Comparison of ENCODE assay signal across 10 mouse cellular contexts in the genomic region with DNA sequence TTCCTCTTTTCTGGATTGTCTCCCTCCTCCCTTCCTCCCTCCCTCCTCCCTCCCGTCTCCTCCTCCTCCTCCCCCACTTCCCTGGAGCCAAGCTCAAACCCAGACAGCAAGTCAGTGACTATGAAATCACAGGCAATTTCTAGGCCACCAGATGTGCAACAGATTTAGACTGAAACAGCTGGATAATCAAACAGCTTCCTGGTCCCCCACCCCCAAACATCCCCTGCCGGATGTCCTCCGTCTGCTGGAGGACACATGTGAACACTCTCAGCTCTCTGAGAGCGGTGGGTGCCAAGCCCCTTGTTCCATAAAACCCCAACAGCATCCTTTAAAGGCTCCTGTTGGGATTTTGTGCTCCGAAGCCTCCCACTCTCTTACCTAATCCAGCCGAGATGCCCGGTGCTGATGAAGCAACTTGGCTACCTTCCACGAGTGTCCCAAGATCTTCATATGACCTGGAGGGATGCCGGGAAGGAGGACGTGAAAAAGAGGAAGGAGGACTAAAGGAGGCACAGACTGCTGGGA. TPM values are rescaled to one million over a fixed set of nuclear protein-coding genes. Genes with fewer than 3 reads are reported as not detected.
DNase-seq lines count a peak whose midpoint lies in the region; ATAC-seq and TF ChIP-seq lines count a peak whose summit lies in the region.
"Had no signal": no experiment of that assay in that cellular context is flagged by ENCODE, and none has a peak within 500 bp of the region (broad histone marks: within the 10 kb centered on the region; RNA-seq: fewer than 3 reads in every experiment).

No protein-coding gene starts in this region.

- no peak overlapping the region for H3K4me3 ChIP-seq in intestine, embryonic 16.5 days (ENCODE audit: low read length)
- H3K4me3 ChIP-seq in lung, embryonic 15.5 days: no peak overlapping the region
- H3K4me3 ChIP-seq in stomach, postnatal 0 days (ENCODE audit: low read depth, low read length): no peak overlapping the region
- H3K4me3 ChIP-seq: midbrain, embryonic 12.5 days had no signal

- 40% methylated on average over 10 of the region's 10 CpGs for WGBS in intestine, embryonic 16.5 days
- 21% methylated on average over 10 of the region's 10 CpGs for WGBS in lung, embryonic 15.5 days
- 40% methylated on average over 10 of the region's 10 CpGs for WGBS in stomach, postnatal 0 days

- H3K27me3 ChIP-seq in intestine, embryonic 16.5 days (replicated peaks; ENCODE audit: control insufficient read depth, insufficient read depth, low read length): no peaks in the 10 kb centered on the region
- no peaks in the 10 kb centered on the region for H3K27me3 ChIP-seq in lung, embryonic 15.5 days
- no peaks in the 10 kb centered on the region for H3K27me3 ChIP-seq in stomach, postnatal 0 days (ENCODE audit: control insufficient read depth, insufficient read depth, low read length)
- H3K27me3 ChIP-seq: midbrain, embryonic 12.5 days had no signal

- H3K4me1 ChIP-seq in intestine, embryonic 16.5 days (ENCODE audit: control insufficient read depth, insufficient read depth, low read length): peaks cover 5% of the 10 kb centered on the region; the same call in 1 of the 2 replicates
- H3K4me1 ChIP-seq in lung, embryonic 15.5 days: peaks cover 35% of the 10 kb centered on the region
- H3K4me1 ChIP-seq in stomach, postnatal 0 days (replicated peaks; ENCODE audit: control insufficient read depth, insufficient read depth): no peaks in the 10 kb centered on the region
- H3K4me1 ChIP-seq: midbrain, embryonic 12.5 days had no signal

- TF ChIP-seq EP300 in stomach, postnatal 0 days (optimal IDR thresholded peaks at IDR 0.05): no peak

- ATAC-seq in intestine, embryonic 16.5 days: peak; percentile 62
- peak; percentile 60; the same call in 1 of the 2 replicates for ATAC-seq in lung, embryonic 15.5 days (ENCODE audit: borderline replicate concordance, extremely low read depth, low FRiP score, low TSS enrichment)
- ATAC-seq in stomach, postnatal 0 days (ENCODE audit: low FRiP score, low TSS enrichment): peak; percentile 70; the same call in 1 of the 2 replicates

- H3K4me2 ChIP-seq in intestine, embryonic 16.5 days (ENCODE audit: low read depth, low read length): no peak overlapping the region
- H3K4me2 ChIP-seq in lung, embryonic 15.5 days: peak overlapping the region; percentile 53
- H3K4me2 ChIP-seq in stomach, postnatal 0 days (replicated peaks; ENCODE audit: low read depth): peak overlapping the region; percentile 43
- H3K4me2 ChIP-seq: midbrain, embryonic 12.5 days had no signal

- H3K27ac ChIP-seq in intestine, embryonic 16.5 days (ENCODE audit: low read length): peak overlapping the region; percentile 85
- H3K27ac ChIP-seq in lung, embryonic 15.5 days: peak overlapping the region; percentile 96
- peak overlapping the region; percentile 90 for H3K27ac ChIP-seq in stomach, postnatal 0 days (replicated peaks)
- H3K27ac ChIP-seq: midbrain, embryonic 12.5 days had no signal

- DNase-seq in embryo, embryonic 10 days (ENCODE audit: low spot score): peak; percentile 29
- DNase-seq in embryo, embryonic 9.5 days (ENCODE audit: extremely low spot score): no peak
- DNase-seq in T-cell, adult 2 months (ENCODE audit: low spot score): peak; percentile 46
- DNase-seq in heart, adult 18-20 months: peak; percentile 86 to 88
- no peak for DNase-seq in stomach, postnatal 0 days (ENCODE audit: low spot score)
- no peak for DNase-seq in layer of hippocampus, postnatal 14 days (ENCODE audit: low spot score in 2 of 2)

- no peak overlapping the region for H3K9ac ChIP-seq in intestine, embryonic 16.5 days (ENCODE audit: low read depth, low read length)
- H3K9ac ChIP-seq in lung, embryonic 15.5 days: no peak overlapping the region
- H3K9ac ChIP-seq in stomach, postnatal 0 days (ENCODE audit: low read length): no peak overlapping the region
- H3K9ac ChIP-seq: midbrain, embryonic 12.5 days had no signal

- no peak for TF ChIP-seq CTCF in stomach, postnatal 0 days (IDR thresholded peaks at IDR 0.05; ENCODE audit: low read depth)

- H3K9me3 ChIP-seq in intestine, embryonic 16.5 days (ENCODE audit: control insufficient read depth, low read length): no peaks in the 10 kb centered on the region
- H3K9me3 ChIP-seq in lung, embryonic 15.5 days: no peaks in the 10 kb centered on the region
- H3K9me3 ChIP-seq in stomach, postnatal 0 days (ENCODE audit: control insufficient read depth, low read length): no peaks in the 10 kb centered on the region
- H3K9me3 ChIP-seq: G1E; midbrain, embryonic 12.5 days had no signal

- no peaks in the 10 kb centered on the region for H3K36me3 ChIP-seq in intestine, embryonic 16.5 days (ENCODE audit: control insufficient read depth, insufficient read depth, low read length)
- no peaks in the 10 kb centered on the region for H3K36me3 ChIP-seq in lung, embryonic 15.5 days
- no peaks in the 10 kb centered on the region for H3K36me3 ChIP-seq in stomach, postnatal 0 days (ENCODE audit: control insufficient read depth, insufficient read depth, low read length)
- H3K36me3 ChIP-seq: G1E; midbrain, embryonic 12.5 days had no signal

RNA-seq across cellular contexts. Expression of gene Ccdc63, which starts 5.5 kb away (rescaled TPM):
- total RNA-seq in heart, adult 18-20 months (2021): not detected
- not detected in 2 replicates for polyA plus RNA-seq in intestine, embryonic 16.5 days (2015; fragmentation: Nextera tagmentation; extraction: Ambion mirVana)
- not detected in 2 replicates for polyA plus RNA-seq in lung, embryonic 15.5 days (2015; fragmentation: Nextera tagmentation; extraction: Ambion mirVana)
- 0.07 TPM in 2 replicates for polyA plus RNA-seq in stomach, postnatal 0 days (2015; fragmentation: Nextera tagmentation; extraction: Ambion mirVana)
- 1 to 10 TPM in 1 of 2 experiments, under 1 TPM in 1; 0.74 to 2.2 TPM for total RNA-seq in layer of hippocampus, postnatal 14 days (2021)
- polyA plus RNA-seq: G1E; midbrain, embryonic 12.5 days had no signal

RNA-seq across cellular contexts. Expression of gene Ppp1cc, which starts 12.0 kb away (rescaled TPM):
- 100 to 1,000 TPM; 105 to 113 TPM for total RNA-seq in heart, adult 18-20 months (2021)
- polyA plus RNA-seq in intestine, embryonic 16.5 days (2015; fragmentation: Nextera tagmentation; extraction: Ambion mirVana): 213 and 215 TPM in 2 replicates
- 263 and 264 TPM in 2 replicates for polyA plus RNA-seq in lung, embryonic 15.5 days (2015; fragmentation: Nextera tagmentation; extraction: Ambion mirVana)
- 104 and 112 TPM in 2 replicates for polyA plus RNA-seq in stomach, postnatal 0 days (2015; fragmentation: Nextera tagmentation; extraction: Ambion mirVana)
- total RNA-seq in layer of hippocampus, postnatal 14 days (2021): 100 to 1,000 TPM; 198 to 200 TPM

RNA-seq across cellular contexts. Expression of gene Myl2, which starts 45.4 kb away (rescaled TPM):
- total RNA-seq in heart, adult 18-20 months (2021): over 10,000 TPM; 22,032 to 23,824 TPM
- polyA plus RNA-seq in intestine, embryonic 16.5 days (2015; fragmentation: Nextera tagmentation; extraction: Ambion mirVana): 0.87 and 1.9 TPM in 2 replicates
- polyA plus RNA-seq in lung, embryonic 15.5 days (2015; fragmentation: Nextera tagmentation; extraction: Ambion mirVana): 30.4 and 142 TPM in 2 replicates
- 0.21 and 0.30 TPM in 2 replicates for polyA plus RNA-seq in stomach, postnatal 0 days (2015; fragmentation: Nextera tagmentation; extraction: Ambion mirVana)
- total RNA-seq in layer of hippocampus, postnatal 14 days (2021): 1 to 10 TPM; 1.6 TPM
- total RNA-seq: G1E had no signal
- polyA plus RNA-seq: G1E had no signal

Comparison
In these comparisons a context has a peak if more than half of its experiments do, and no peak if none do; other contexts are left out.
1. DNase-seq: peak in embryo, embryonic 10 days (single experiment), T-cell, adult 2 months (single experiment) and heart, adult 18-20 months (2 of 2); none in embryo, embryonic 9.5 days (single experiment), stomach, postnatal 0 days (single experiment) and layer of hippocampus, postnatal 14 days (0 of 2).
2. RNA of gene Myl2, which starts 45.4 kb away (polyA plus RNA-seq): 30.4 to 142 TPM in lung, embryonic 15.5 days; 0.87 to 1.9 TPM in intestine, embryonic 16.5 days and 0.21 to 0.30 TPM in stomach, postnatal 0 days; every median in the first group is over 10 times any median in the second.
3. Peak in every context shown above with its lines, with median percentiles within 50 percentile points of each other: ATAC-seq and H3K27ac ChIP-seq.